Mouse (Mus musculus) heart, embryonic 10.5 days (tissue): ENCODE results near the gene Klhl2. TPM values are rescaled to one million over a fixed set of nuclear protein-coding genes. Genes with fewer than 3 reads are reported as not detected.

Experiments
- DNase-seq: peaks from one replicate; pipeline ENCODE4 v3.0.0-alpha.2; 2017; ENCODE audit warnings: low spot score
- H3K27ac ChIP-seq: fragments of 300-500 bp; sonication (generic); 2 replicates; pipeline ENCODE4 v1.5.1; 2016; ENCODE audit warnings: mild to moderate bottlenecking
- H3K27me3 ChIP-seq: fragments of 300-500 bp; sonication (generic); 2 replicates; pipeline ENCODE4 v1.6.1; 2016; ENCODE audit warnings: mild to moderate bottlenecking; ENCODE audit not compliant: poor library complexity, insufficient read depth, severe bottlenecking
- H3K36me3 ChIP-seq: fragments of 300-500 bp; sonication (generic); 2 replicates; pipeline ENCODE4 v1.6.1; 2016; ENCODE audit warnings: mild to moderate bottlenecking, moderate library complexity
- H3K4me1 ChIP-seq: fragments of 300-500 bp; sonication (generic); 2 replicates; pipeline ENCODE4 v1.6.1; 2016; ENCODE audit warnings: mild to moderate bottlenecking
- H3K4me3 ChIP-seq: fragments of 300-500 bp; sonication (generic); 2 replicates; pipeline ENCODE4 v1.5.1; 2016; ENCODE audit warnings: mild to moderate bottlenecking, moderate library complexity
- H3K9me3 ChIP-seq: fragments of 300-500 bp; sonication (generic); 2 replicates; pipeline ENCODE4 v1.6.1; 2016; ENCODE audit warnings: mild to moderate bottlenecking, moderate library complexity
- WGBS: fragments of 180-500 bp; shearing (Covaris S2); methylation state at CpG from one replicate; pipeline ENCODE4 v1.1.7; 2016; 5-methylcytosine and 5-hydroxymethylcytosine counted together
- polyA plus RNA-seq: library from polyadenylated mRNA; unstranded; fragments of >200 nt; fragmentation: Nextera tagmentation; extraction: Ambion mirVana; gene quantifications from 2 replicates; pipeline ENCODE4 v1.2.1, GENCODE M21; 2016

Gene Klhl2
- polyA plus RNA-seq, 1 experiment from 2014 or later, result 10.0 TPM

GRCm38 (mm10) chr8:64826461-64826860, 23.4 kb downstream of the Klhl2 start:
- 60% methylated on average over 8 of the region's 8 CpGs for WGBS
- Histone ChIP-seq H3K27ac (peak overlapping the region; percentile 44; the same call in 1 of the 2 replicates), H3K27me3 (no peaks in the 10 kb centered on the region), H3K4me3 (no peak overlapping the region), H3K4me1 (peaks cover 3% of the 10 kb centered on the region; the same call in 1 of the 2 replicates), H3K9me3 (no peaks in the 10 kb centered on the region), H3K36me3 (peaks cover 26% of the 10 kb centered on the region)
- DNase-seq, result no peak

GRCm38 (mm10) chr8:64823905-64824304, 25.9 kb downstream of the Klhl2 start:
- Histone ChIP-seq H3K4me1 (peaks cover 13% of the 10 kb centered on the region; the same call in 1 of the 2 replicates), H3K27me3 (no peaks in the 10 kb centered on the region), H3K4me3 (no peak overlapping the region), H3K9me3 (no peaks in the 10 kb centered on the region), H3K27ac (no peak overlapping the region), H3K36me3 (peaks cover 21% of the 10 kb centered on the region)
- 88% methylated on average over 11 of the region's 11 CpGs for WGBS
- no peak for DNase-seq

- H3K4me3 ChIP-seq, result no peak overlapping the region
- H3K4me1 ChIP-seq, result peaks cover 10% of the 10 kb centered on the region; the same call in 1 of the 2 replicates
- no peaks in the 10 kb centered on the region for H3K9me3 ChIP-seq
- WGBS, result 72% methylated on average over 4 of the region's 4 CpGs
- H3K27ac ChIP-seq, result no peak overlapping the region
- no peak for DNase-seq
- H3K36me3 ChIP-seq, result peaks cover 14% of the 10 kb centered on the region
- no peaks in the 10 kb centered on the region for H3K27me3 ChIP-seq
Observed at GRCm38 (mm10) chr8:64820940-64821339, 28.9 kb downstream of the Klhl2 start.

- DNase-seq, result peak; percentile 68
- H3K27ac ChIP-seq, result no peak overlapping the region
- no peaks in the 10 kb centered on the region for H3K9me3 ChIP-seq
- H3K4me1 ChIP-seq, result no peaks in the 10 kb centered on the region
- WGBS, result 94% methylated on average over 9 of the region's 9 CpGs
- H3K27me3 ChIP-seq, result no peaks in the 10 kb centered on the region
- no peak overlapping the region for H3K4me3 ChIP-seq
- peaks cover 17% of the 10 kb centered on the region for H3K36me3 ChIP-seq
Observed at GRCm38 (mm10) chr8:64811790-64812189, 38.0 kb downstream of the Klhl2 start.

- Histone ChIP-seq H3K27me3 (no peaks in the 10 kb centered on the region), H3K9me3 (no peaks in the 10 kb centered on the region), H3K4me1 (no peaks in the 10 kb centered on the region), H3K4me3 (no peak overlapping the region), H3K27ac (no peak overlapping the region), H3K36me3 (peaks cover 17% of the 10 kb centered on the region)
- 98% methylated on average over 4 of the region's 4 CpGs for whole genome bisulfite sequencing
- peak; percentile 70 for DNase-seq
Observed at GRCm38 (mm10) chr8:64811083-64811482, 38.7 kb downstream of the Klhl2 start.

- Histone ChIP-seq H3K27me3 (no peaks in the 10 kb centered on the region), H3K27ac (no peak overlapping the region), H3K9me3 (no peaks in the 10 kb centered on the region), H3K36me3 (peaks cover 12% of the 10 kb centered on the region), H3K4me1 (no peaks in the 10 kb centered on the region), H3K4me3 (no peak overlapping the region)
- peak; percentile 47 for DNase-seq
- 84% methylated on average over 3 of the region's 3 CpGs for WGBS
Observed at GRCm38 (mm10) chr8:64806558-64806957, 43.3 kb downstream of the Klhl2 start.

- H3K9me3 ChIP-seq, result no peaks in the 10 kb centered on the region
- DNase-seq, result peak; percentile 67
- no peak overlapping the region for H3K27ac ChIP-seq
- H3K4me1 ChIP-seq, result no peaks in the 10 kb centered on the region
- no peaks in the 10 kb centered on the region for H3K27me3 ChIP-seq
- H3K36me3 ChIP-seq, result no peaks in the 10 kb centered on the region
- WGBS, result 82% methylated on average over 4 of the region's 4 CpGs
- H3K4me3 ChIP-seq, result no peak overlapping the region
Observed at GRCm38 (mm10) chr8:64804971-64805370, 44.8 kb downstream of the Klhl2 start.

GRCm38 (mm10) chr8:64799306-64799705, 50.5 kb downstream of the Klhl2 start:
- Histone ChIP-seq H3K27me3 (no peaks in the 10 kb centered on the region), H3K27ac (no peak overlapping the region), H3K9me3 (no peaks in the 10 kb centered on the region), H3K4me3 (no peak overlapping the region), H3K36me3 (no peaks in the 10 kb centered on the region), H3K4me1 (no peaks in the 10 kb centered on the region)
- 87% methylated on average over 8 of the region's 8 CpGs for WGBS
- peak; percentile 35 for DNase-seq

- 69% methylated on average over 3 of the region's 3 CpGs for WGBS
- Histone ChIP-seq H3K27me3 (no peaks in the 10 kb centered on the region), H3K36me3 (no peaks in the 10 kb centered on the region), H3K9me3 (no peaks in the 10 kb centered on the region), H3K27ac (no peak overlapping the region), H3K4me1 (no peaks in the 10 kb centered on the region), H3K4me3 (no peak overlapping the region)
- DNase-seq, result peak; percentile 67
Observed at GRCm38 (mm10) chr8:64798503-64798902, 51.3 kb downstream of the Klhl2 start.

- Histone ChIP-seq H3K27me3 (no peaks in the 10 kb centered on the region), H3K27ac (no peak overlapping the region), H3K36me3 (no peaks in the 10 kb centered on the region), H3K9me3 (no peaks in the 10 kb centered on the region), H3K4me1 (no peaks in the 10 kb centered on the region), H3K4me3 (no peak overlapping the region)
- DNase-seq, result no peak
- 82% methylated on average over 10 of the region's 10 CpGs for WGBS
Observed at GRCm38 (mm10) chr8:64797751-64798150, 52.1 kb downstream of the Klhl2 start.

GRCm38 (mm10) chr8:64791250-64791881, 58.5 kb downstream of the Klhl2 start:
- DNase-seq, result no peak
- 90% methylated on average over 4 of the region's 4 CpGs for WGBS
- Histone ChIP-seq H3K9me3 (no peaks in the 10 kb centered on the region), H3K27ac (no peak overlapping the region), H3K27me3 (no peaks in the 10 kb centered on the region), H3K4me3 (no peak overlapping the region), H3K4me1 (no peaks in the 10 kb centered on the region; the same call in 1 of the 2 replicates), H3K36me3 (no peaks in the 10 kb centered on the region)

- no peak overlapping the region for H3K4me3 ChIP-seq
- no peaks in the 10 kb centered on the region for H3K27me3 ChIP-seq
- H3K36me3 ChIP-seq, result no peaks in the 10 kb centered on the region
- 59% methylated on average over 2 of the region's 2 CpGs for WGBS
- no peaks in the 10 kb centered on the region for H3K9me3 ChIP-seq
- H3K4me1 ChIP-seq, result no peaks in the 10 kb centered on the region; the same call in 1 of the 2 replicates
- no peak overlapping the region for H3K27ac ChIP-seq
- no peak for DNase-seq
Observed at GRCm38 (mm10) chr8:64790418-64790817, 59.4 kb downstream of the Klhl2 start.

GRCm38 (mm10) chr8:64788715-64789114, 61.1 kb downstream of the Klhl2 start:
- H3K9me3 ChIP-seq, result no peaks in the 10 kb centered on the region
- DNase-seq, result no peak
- no peaks in the 10 kb centered on the region for H3K27me3 ChIP-seq
- 78% methylated on average over 4 of the region's 4 CpGs for WGBS
- no peaks in the 10 kb centered on the region for H3K36me3 ChIP-seq
- no peaks in the 10 kb centered on the region; the same call in 1 of the 2 replicates for H3K4me1 ChIP-seq
- H3K27ac ChIP-seq, result no peak overlapping the region
- H3K4me3 ChIP-seq, result no peak overlapping the region

GRCm38 (mm10) chr8:64786801-64787200, 63.0 kb downstream of the Klhl2 start:
- Histone ChIP-seq H3K9me3 (no peaks in the 10 kb centered on the region), H3K27me3 (no peaks in the 10 kb centered on the region), H3K4me1 (no peaks in the 10 kb centered on the region; the same call in 1 of the 2 replicates), H3K27ac (no peak overlapping the region), H3K4me3 (no peak overlapping the region), H3K36me3 (no peaks in the 10 kb centered on the region)
- DNase-seq, result no peak
- 85% methylated on average over 2 of the region's 2 CpGs for WGBS
